Mouse (Mus musculus): Measurements from ENCODE around the gene Gm17728.
"Not testable (repeated sequence)": the region's sequence is repeated elsewhere in the genome, so short reads cannot be mapped to it uniquely, and the experiment has no call there.

Gene Gm17728

DNA sequence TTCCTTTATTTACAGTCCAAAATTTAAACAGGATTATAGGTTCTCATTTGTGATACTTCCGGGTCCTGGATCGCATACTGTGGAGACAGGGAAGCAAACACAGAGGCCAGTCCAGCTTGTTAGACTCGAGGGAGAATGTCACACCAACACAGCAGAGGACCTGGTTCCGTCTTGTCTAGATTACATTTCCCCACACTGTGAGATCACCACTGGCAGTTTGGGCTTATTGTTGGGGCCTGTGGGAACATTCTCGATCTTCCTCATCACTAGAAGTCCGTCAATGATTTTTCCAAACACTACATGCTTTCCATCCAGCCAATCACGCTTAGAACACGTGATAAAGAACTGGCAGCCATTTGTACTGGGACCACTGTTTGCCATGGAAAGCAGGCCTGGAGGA is at the start of gene Gm17728:
Gene Gm17728 (plus strand): TSS at position 301 of the 400 bp plus-strand sequence.
- DNase-seq (ENCODE audit: low read depth), result not testable (repeated sequence)

DNA sequence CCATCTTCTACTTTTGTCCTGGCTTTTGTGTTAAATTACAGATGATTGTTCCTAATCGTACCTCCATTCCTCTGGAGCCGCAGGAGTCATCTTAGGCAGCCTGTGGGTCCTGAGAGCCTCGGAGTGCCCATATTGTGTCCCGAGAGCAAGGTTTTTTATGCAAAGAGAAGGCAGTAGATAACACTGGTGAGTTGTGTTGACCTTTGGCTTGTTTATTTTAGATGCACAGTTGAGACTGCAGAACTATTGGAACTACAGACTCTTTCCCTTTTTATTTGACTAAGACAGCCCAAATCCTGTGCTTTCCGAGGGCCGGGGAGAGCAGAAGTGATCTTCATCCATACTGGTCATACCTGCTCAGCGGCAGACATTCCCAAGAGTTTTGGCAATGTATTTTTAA is 24.4 kb upstream of the Gm17728 start:
- no peak for DNase-seq (ENCODE audit: low read depth)

DNA sequence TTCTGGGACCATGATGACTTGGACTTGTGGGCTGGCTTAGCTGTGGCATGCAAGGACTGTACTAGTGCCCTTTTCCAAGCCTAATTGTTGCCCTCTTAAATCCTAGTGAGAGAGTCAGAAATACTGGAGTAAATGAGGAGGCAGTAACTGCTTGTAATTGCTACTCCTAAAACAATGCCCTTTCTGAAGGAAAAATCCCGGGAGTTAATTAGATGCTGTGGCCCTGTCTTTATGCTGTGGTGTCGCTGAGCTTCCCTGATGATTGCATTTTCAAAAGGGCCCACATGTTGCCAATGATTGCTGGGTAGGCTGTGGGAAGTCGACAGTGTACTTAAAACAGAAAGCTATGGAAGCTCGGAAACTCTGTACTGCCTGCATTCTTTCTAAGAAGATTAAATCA is 23.3 kb upstream of the Gm17728 start:
- DNase-seq (ENCODE audit: low read depth), result no peak

DNA sequence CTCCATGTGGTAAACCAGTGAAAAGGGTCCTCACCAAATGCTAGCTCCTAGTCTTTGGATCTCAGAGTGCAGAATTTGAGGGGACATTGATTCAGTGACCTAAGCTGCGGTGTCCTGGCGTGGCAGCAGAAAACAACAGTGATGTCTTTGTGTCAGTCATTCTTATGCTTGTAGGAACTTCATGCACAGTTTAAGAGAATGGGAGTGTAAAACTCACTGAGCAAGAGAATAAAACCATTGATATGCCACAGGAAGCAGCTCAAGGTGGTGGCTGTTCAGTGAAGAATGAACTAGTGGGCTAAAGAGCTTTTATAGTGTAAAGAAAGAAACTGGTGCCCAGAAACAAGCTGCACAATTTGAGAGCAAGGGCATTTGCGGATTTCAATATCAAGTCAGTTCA is 17.9 kb upstream of the Gm17728 start:
- no peak for DNase-seq (ENCODE audit: low read depth)

DNA sequence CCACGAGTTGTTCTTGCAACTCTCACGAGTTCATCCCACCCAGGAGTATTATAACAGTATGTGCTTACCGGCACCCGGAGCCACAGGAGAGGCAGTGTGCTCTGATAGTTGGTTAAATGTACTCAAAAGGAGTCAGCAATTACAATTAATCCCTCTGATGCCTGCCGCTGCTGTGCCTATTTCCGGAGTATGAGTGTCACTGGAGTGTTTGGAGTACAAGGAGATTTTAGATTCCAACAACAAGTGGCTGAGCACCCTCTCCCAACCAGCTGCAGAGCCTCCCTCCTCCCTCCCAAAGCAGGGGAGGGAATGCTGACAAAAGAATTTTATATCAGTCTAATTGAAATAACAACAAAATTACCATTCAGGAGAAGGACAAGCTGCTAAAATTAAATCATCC is 14.2 kb upstream of the Gm17728 start:
- no peak for DNase-seq (ENCODE audit: low read depth)

DNA sequence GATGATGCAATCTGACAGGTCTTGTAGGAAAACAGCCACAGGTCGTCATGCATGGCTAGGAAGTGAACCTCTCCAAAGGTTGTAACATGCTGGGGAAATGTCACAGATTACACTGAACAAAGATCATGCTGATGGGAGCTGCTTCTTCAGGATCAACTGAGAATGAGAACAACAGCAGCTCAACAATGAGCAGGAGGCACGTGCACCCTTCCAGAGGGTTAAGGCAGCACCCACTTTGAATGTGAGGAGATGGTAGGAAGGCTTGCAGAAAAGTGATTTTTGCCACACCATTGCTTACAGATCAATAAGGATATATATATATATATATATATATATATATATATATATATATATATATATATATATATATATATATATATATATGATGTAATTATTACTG is 2.8 kb upstream of the Gm17728 start:
- DNase-seq (ENCODE audit: low read depth), result no peak

DNA sequence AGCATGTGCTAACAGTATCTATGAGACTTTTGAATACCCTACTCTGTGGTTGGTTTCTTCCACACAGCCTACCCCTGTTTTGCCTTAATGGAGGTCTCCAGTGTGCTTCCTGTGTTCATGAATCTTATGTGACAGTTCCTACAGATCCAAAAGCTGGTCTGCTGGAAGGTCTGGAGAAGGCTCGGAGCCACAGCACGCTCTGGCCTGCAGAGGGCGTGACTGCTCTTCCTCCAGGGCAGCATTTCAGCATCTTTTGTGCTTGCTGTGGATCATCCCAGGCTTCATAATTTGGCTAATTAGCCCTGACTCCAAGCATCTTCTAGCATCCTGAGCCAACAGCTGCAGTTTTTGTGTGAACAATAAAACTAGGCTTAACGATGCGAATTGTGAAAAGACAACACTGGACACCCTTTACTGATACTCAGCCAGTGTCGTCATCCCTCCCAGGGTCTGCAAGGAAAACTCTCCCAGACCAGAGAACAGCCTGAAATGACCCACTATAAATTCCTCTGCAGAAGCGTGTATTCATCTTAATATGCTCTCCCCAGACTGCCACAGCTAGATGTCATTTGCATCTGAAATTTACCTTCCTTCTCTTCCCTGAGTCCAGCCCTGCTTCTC is 6.6 kb downstream of the Gm17728 start:
- DNase-seq (ENCODE audit: low read depth), result no peak

DNA sequence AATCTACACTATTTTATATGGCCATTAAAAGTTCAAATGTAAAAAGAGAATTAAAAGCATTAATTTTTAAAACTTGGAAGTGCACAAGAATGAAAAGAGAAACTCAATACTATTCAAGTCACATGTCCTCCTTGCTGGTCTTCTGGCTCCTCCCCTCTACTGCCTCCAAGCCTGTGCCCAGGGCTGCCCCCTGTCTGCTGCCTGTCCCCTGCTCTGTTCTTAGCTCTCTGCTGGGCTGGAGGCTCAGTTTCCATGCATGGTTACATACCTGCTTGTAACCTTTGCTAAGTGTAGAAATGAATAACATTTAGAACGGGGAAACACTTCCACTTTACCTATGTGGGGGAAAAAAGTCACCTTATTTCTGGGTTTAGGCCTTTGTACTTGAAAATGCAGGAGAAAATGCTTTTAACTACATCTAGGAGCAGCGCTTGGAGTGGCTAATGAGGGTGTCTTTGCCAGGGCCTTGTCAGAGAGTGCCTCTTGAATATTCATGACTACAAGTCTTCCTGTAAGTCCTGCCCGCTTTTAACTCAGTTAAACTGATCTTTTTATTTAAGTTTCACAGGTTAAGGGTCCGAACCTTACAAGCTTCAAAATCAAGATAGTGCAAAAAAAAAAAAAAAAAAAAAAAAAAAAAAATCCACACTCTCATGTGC is 18.3 kb downstream of the Gm17728 start:
- DNase-seq (ENCODE audit: low read depth), result no peak

DNA sequence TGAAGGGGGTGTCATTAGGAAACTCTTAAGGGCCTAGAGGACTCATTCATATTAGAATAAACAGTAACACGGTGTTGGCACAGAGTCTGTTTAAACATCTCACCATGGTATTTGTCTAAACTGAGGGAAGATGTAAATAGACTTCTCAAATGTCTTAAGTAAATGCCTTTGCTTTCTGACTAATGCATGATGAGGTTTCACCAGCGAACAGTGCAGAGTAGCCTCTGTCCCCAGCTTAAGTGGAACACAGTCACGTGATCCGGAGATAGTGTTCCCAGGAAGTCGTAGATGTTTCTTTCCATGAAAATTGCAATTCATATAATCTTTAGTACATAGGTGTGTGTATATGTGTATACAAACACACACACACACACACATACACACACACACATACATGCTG is 34.5 kb downstream of the Gm17728 start:
- no peak for DNase-seq (ENCODE audit: low read depth)

DNA sequence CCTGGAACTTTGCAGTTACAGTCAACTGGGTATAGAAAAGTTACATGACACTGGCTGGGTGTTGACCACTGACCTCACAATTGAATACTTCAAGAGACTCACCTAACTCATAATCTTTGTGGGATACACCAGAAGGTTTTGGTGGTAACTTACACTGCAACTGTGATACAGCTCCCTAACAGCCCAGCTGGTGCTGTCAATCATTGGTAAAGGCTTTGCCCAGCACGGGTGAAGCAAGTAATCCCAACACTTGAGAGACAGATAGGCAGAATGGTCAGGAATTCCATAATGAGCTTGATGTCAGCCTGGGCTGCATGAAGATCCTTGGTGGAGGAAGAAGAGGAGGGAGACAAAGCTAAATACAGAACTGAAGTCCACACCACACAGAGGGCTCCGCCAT is 39.0 kb downstream of the Gm17728 start:
- DNase-seq (ENCODE audit: low read depth), result no peak

All from induced T-regulatory cell, adult 2 months (primary cell).